Mouse (Mus musculus): Measurements from ENCODE around the gene Gas6. TPM values are rescaled to one million over a fixed set of nuclear protein-coding genes. Genes with fewer than 3 reads are reported as not detected.

Gas6 gene
- 12.4 and 17.7 TPM in 2 replicates for polyA plus RNA-seq (2014; fragmentation: Nextera tagmentation; extraction: Ambion mirVana)

DNA sequence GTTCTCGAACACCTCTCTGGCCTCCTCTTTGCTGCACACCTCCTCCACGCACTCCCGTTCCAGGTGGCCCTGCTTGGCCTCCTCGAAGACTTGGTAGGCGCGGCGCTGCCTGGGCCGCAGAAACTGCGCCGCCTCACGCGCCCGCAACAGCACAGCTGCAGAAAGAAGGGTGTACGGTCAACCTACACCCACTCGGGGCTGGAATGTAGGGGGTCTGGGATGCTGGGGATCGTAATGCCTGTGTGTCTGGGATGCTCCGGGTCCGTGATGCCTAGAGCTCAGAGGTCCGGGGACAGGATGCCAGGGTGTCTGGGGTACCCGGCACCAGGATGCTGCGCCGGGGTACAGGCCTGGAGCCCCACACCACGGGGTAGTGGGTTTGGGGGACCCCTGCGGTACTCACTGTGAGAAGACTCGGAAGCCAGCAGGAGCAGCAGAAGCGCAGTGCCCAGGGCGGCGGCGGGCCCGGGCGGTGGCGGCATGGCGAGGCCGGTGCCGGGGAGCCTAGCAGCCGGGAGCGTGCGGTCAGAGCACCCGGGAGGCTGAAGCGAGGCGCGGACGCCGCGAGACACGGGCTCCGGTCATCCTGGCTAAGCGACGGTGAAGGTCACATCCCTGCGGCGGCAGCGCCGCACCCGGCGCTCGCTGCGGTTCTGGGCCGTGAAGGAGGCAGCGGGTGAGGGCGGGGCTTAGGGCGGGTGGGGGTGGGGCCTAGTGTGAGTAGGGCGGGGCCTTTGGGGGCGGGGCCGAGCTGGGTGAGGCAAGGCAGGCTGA is at the start of gene Gas6:
Gene Gas6 (minus strand): TSS at position 633 of the 774 bp plus-strand sequence.
- Histone ChIP-seq H3K4me1 (ENCODE audit: control insufficient read depth, insufficient read depth, low read length) (peaks cover 20% of the 10 kb centered on the region), H3K4me2 (peak within 1 kb of the TSS; percentile 91), H3K36me3 (ENCODE audit: control insufficient read depth, insufficient read depth, low read length) (no peaks in the 10 kb centered on the region), H3K9ac (ENCODE audit: low read depth, low read length) (peak within 1 kb of the TSS; percentile 68), H3K9me3 (replicated peaks; ENCODE audit: control insufficient read depth, low read length) (no peaks in the 10 kb centered on the region), H3K27ac (ENCODE audit: low read depth, low read length) (no peak within 1 kb of the TSS; the same call in 1 of the 2 replicates), H3K4me3 (ENCODE audit: low read depth, low read length) (peak within 1 kb of the TSS; percentile 63), H3K27me3 (ENCODE audit: control insufficient read depth, insufficient read depth, low read length) (peaks cover 27% of the 10 kb centered on the region)
- ATAC-seq (replicated peaks; ENCODE audit: insufficient number of reproducible peaks, low FRiP score, low TSS enrichment) = 0 out of 2 replicates have a peak, but pooled peaks have one; percentile 20
- 2% methylated on average over 58 of the region's 64 CpGs for WGBS (ENCODE audit: insufficient replicate concordance)

GRCm38 (mm10) chr8:13541526-13541925 is 47.2 kb upstream of the Gas6 start:
- Histone ChIP-seq H3K27me3 (ENCODE audit: control insufficient read depth, insufficient read depth, low read length) (no peaks in the 10 kb centered on the region), H3K4me3 (ENCODE audit: low read depth, low read length) (no peak overlapping the region), H3K4me2 (no peak overlapping the region), H3K9me3 (replicated peaks; ENCODE audit: control insufficient read depth, low read length) (no peaks in the 10 kb centered on the region), H3K36me3 (ENCODE audit: control insufficient read depth, insufficient read depth, low read length) (no peaks in the 10 kb centered on the region), H3K4me1 (ENCODE audit: control insufficient read depth, insufficient read depth, low read length) (no peaks in the 10 kb centered on the region), H3K9ac (ENCODE audit: low read depth, low read length) (no peak overlapping the region), H3K27ac (ENCODE audit: low read depth, low read length) (no peak overlapping the region)
- 73% methylated on average over 5 of the region's 5 CpGs for WGBS (ENCODE audit: insufficient replicate concordance)
- no peak for ATAC-seq (replicated peaks; ENCODE audit: insufficient number of reproducible peaks, low FRiP score, low TSS enrichment)

DNA sequence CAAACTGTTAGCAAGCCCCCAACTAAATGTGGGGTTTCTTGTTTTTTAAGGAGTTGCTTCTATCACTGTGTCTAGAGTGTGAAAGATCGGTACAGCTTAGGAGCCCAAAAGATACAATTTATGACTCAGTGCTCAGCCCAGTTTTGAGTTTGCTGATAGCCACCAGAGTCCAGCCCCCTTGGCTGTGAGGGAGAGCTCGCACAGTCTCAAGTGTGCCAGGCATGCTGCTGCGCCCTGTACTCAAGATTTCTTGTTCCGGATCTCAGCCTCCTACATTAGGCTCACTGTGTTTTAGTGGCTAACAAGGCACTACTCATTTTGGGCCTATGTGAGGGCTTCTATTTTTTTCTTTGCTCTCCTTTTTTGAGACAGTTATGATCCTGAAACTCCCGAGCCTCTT is 45.8 kb upstream of the Gas6 start:
- no peak for ATAC-seq (replicated peaks; ENCODE audit: insufficient number of reproducible peaks, low FRiP score, low TSS enrichment)
- 70% methylated on average over 5 of the region's 5 CpGs for WGBS (ENCODE audit: insufficient replicate concordance)

GRCm38 (mm10) chr8:13538821-13539220 is 44.5 kb upstream of the Gas6 start:
- H3K4me2 ChIP-seq = no peak overlapping the region
- H3K9ac ChIP-seq (ENCODE audit: low read depth, low read length) = no peak overlapping the region
- H3K27ac ChIP-seq (ENCODE audit: low read depth, low read length) = no peak overlapping the region
- no peaks in the 10 kb centered on the region for H3K27me3 ChIP-seq (ENCODE audit: control insufficient read depth, insufficient read depth, low read length)
- no peaks in the 10 kb centered on the region for H3K9me3 ChIP-seq (replicated peaks; ENCODE audit: control insufficient read depth, low read length)
- WGBS (ENCODE audit: insufficient replicate concordance) = 62% methylated on average over 6 of the region's 6 CpGs
- no peak; the same call in 1 of the 2 replicates for ATAC-seq (replicated peaks; ENCODE audit: insufficient number of reproducible peaks, low FRiP score, low TSS enrichment)
- H3K4me3 ChIP-seq (ENCODE audit: low read depth, low read length) = no peak overlapping the region
- H3K4me1 ChIP-seq (ENCODE audit: control insufficient read depth, insufficient read depth, low read length) = no peaks in the 10 kb centered on the region
- H3K36me3 ChIP-seq (ENCODE audit: control insufficient read depth, insufficient read depth, low read length) = no peaks in the 10 kb centered on the region

More for the DNA sequence above, 45.8 kb upstream of the Gas6 start:
- Histone ChIP-seq H3K4me1 (ENCODE audit: control insufficient read depth, insufficient read depth, low read length) (no peaks in the 10 kb centered on the region), H3K4me2 (no peak overlapping the region), H3K27me3 (ENCODE audit: control insufficient read depth, insufficient read depth, low read length) (no peaks in the 10 kb centered on the region), H3K9ac (ENCODE audit: low read depth, low read length) (no peak overlapping the region), H3K36me3 (ENCODE audit: control insufficient read depth, insufficient read depth, low read length) (no peaks in the 10 kb centered on the region), H3K27ac (ENCODE audit: low read depth, low read length) (no peak overlapping the region), H3K4me3 (ENCODE audit: low read depth, low read length) (no peak overlapping the region), H3K9me3 (replicated peaks; ENCODE audit: control insufficient read depth, low read length) (no peaks in the 10 kb centered on the region)

- H3K27me3 ChIP-seq (ENCODE audit: control insufficient read depth, insufficient read depth, low read length) = no peaks in the 10 kb centered on the region
- no peak for ATAC-seq (replicated peaks; ENCODE audit: insufficient number of reproducible peaks, low FRiP score, low TSS enrichment)
Observed at GRCm38 (mm10) chr8:13537102-13537501, 42.8 kb upstream of the Gas6 start.

DNA sequence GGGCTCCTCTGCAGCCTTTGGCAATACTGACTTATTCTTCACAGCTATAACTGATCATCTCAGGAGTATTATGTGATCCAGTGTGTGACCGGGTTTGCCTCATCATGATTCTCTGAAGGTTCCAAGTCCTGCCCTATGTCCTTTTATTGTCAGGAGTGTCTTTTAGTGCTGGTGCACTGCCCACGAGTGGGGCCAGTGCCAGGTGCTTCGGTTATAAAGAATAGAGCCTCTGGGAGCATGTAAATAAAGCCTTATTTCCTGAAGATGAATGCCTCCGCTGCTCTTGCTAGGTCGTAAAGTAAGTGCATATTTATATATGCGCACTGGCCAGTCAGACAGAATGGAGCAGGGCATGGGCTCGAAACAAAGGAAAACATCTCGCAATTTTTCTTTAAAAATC is 38.8 kb upstream of the Gas6 start:
- Histone ChIP-seq H3K4me1 (ENCODE audit: control insufficient read depth, insufficient read depth, low read length) (peaks cover 28% of the 10 kb centered on the region), H3K36me3 (ENCODE audit: control insufficient read depth, insufficient read depth, low read length) (no peaks in the 10 kb centered on the region), H3K9me3 (replicated peaks; ENCODE audit: control insufficient read depth, low read length) (no peaks in the 10 kb centered on the region), H3K4me3 (ENCODE audit: low read depth, low read length) (no peak overlapping the region), H3K27me3 (ENCODE audit: control insufficient read depth, insufficient read depth, low read length) (no peaks in the 10 kb centered on the region), H3K27ac (ENCODE audit: low read depth, low read length) (no peak overlapping the region), H3K9ac (ENCODE audit: low read depth, low read length) (no peak overlapping the region), H3K4me2 (no peak overlapping the region)
- no peak for ATAC-seq (replicated peaks; ENCODE audit: insufficient number of reproducible peaks, low FRiP score, low TSS enrichment)
- WGBS (ENCODE audit: insufficient replicate concordance) = 81% methylated on average over 8 of the region's 8 CpGs

More at GRCm38 (mm10) chr8:13537102-13537501, 42.8 kb upstream of the Gas6 start:
- Histone ChIP-seq H3K4me3 (ENCODE audit: low read depth, low read length) (no peak overlapping the region), H3K27ac (ENCODE audit: low read depth, low read length) (no peak overlapping the region), H3K9ac (ENCODE audit: low read depth, low read length) (no peak overlapping the region), H3K4me1 (ENCODE audit: control insufficient read depth, insufficient read depth, low read length) (no peaks in the 10 kb centered on the region), H3K36me3 (ENCODE audit: control insufficient read depth, insufficient read depth, low read length) (no peaks in the 10 kb centered on the region), H3K4me2 (no peak overlapping the region), H3K9me3 (replicated peaks; ENCODE audit: control insufficient read depth, low read length) (no peaks in the 10 kb centered on the region)
- 62% methylated on average over 2 of the region's 2 CpGs for WGBS (ENCODE audit: insufficient replicate concordance)

- Histone ChIP-seq H3K4me3 (ENCODE audit: low read depth, low read length) (no peak overlapping the region), H3K9ac (ENCODE audit: low read depth, low read length) (no peak overlapping the region), H3K36me3 (ENCODE audit: control insufficient read depth, insufficient read depth, low read length) (no peaks in the 10 kb centered on the region), H3K27ac (ENCODE audit: low read depth, low read length) (peak overlapping the region; percentile 54), H3K4me1 (ENCODE audit: control insufficient read depth, insufficient read depth, low read length) (peaks cover 28% of the 10 kb centered on the region), H3K27me3 (ENCODE audit: control insufficient read depth, insufficient read depth, low read length) (no peaks in the 10 kb centered on the region), H3K9me3 (replicated peaks; ENCODE audit: control insufficient read depth, low read length) (peaks cover 6% of the 10 kb centered on the region; the same call in 1 of the 2 replicates), H3K4me2 (peak overlapping the region; percentile 7; the same call in 1 of the 2 replicates)
- no peak for ATAC-seq (replicated peaks; ENCODE audit: insufficient number of reproducible peaks, low FRiP score, low TSS enrichment)
- WGBS (ENCODE audit: insufficient replicate concordance) = 51% methylated on average over 9 of the region's 9 CpGs
Observed at GRCm38 (mm10) chr8:13531602-13532171, 37.4 kb upstream of the Gas6 start.

GRCm38 (mm10) chr8:13530941-13531340 is 36.7 kb upstream of the Gas6 start:
- Histone ChIP-seq H3K27ac (ENCODE audit: low read depth, low read length) (peak overlapping the region; percentile 54), H3K36me3 (ENCODE audit: control insufficient read depth, insufficient read depth, low read length) (no peaks in the 10 kb centered on the region), H3K9me3 (replicated peaks; ENCODE audit: control insufficient read depth, low read length) (peaks cover 6% of the 10 kb centered on the region; the same call in 1 of the 2 replicates), H3K9ac (ENCODE audit: low read depth, low read length) (no peak overlapping the region), H3K4me1 (ENCODE audit: control insufficient read depth, insufficient read depth, low read length) (peaks cover 28% of the 10 kb centered on the region), H3K4me2 (no peak overlapping the region; the same call in 1 of the 2 replicates), H3K27me3 (ENCODE audit: control insufficient read depth, insufficient read depth, low read length) (no peaks in the 10 kb centered on the region), H3K4me3 (ENCODE audit: low read depth, low read length) (no peak overlapping the region)
- WGBS (ENCODE audit: insufficient replicate concordance) = 33% methylated on average over 5 of the region's 5 CpGs
- ATAC-seq (replicated peaks; ENCODE audit: insufficient number of reproducible peaks, low FRiP score, low TSS enrichment) = peak; percentile 82
